Mouse (Mus musculus) large intestine, adult 2 months (tissue): Measurements from ENCODE around the gene Tinagl1. TPM values are rescaled to one million over a fixed set of nuclear protein-coding genes. Genes with fewer than 3 reads are reported as not detected.

Source experiments
- DNase-seq: peaks from one replicate; pipeline ENCODE4 v3.0.0-alpha.2; 2012; ENCODE audit warnings: low read depth, low spot score
- whole genome bisulfite sequencing: fragments of 180-500 bp; shearing (Covaris S2); methylation state at CpG from one replicate; pipeline ENCODE4 v1.1.7; 2018; 5-methylcytosine and 5-hydroxymethylcytosine counted together
- polyA plus RNA-seq: library from polyadenylated mRNA; depleted of rRNA; stranded (reverse); fragments of >200 nt; gene quantifications from 2 replicates; pipeline ENCODE4 v1.2.3, GENCODE M21; 2012

The Tinagl1 gene
- polyA plus RNA-seq, 1 experiment: 85.1 TPM

- 84% methylated on average over 7 of the region's 7 CpGs for WGBS
- no peak for DNase-seq
Observed at GRCm38 (mm10) chr4:130180909-130181602, 6.1 kb upstream of the Tinagl1 start.

GRCm38 (mm10) chr4:130179876-130180275, 5.0 kb upstream of the Tinagl1 start:
- no peak for DNase-seq
- WGBS: 41% methylated on average over 3 of the region's 3 CpGs

GRCm38 (mm10) chr4:130177536-130177935, 2.6 kb upstream of the Tinagl1 start:
- no peak for DNase-seq
- 50% methylated on average over 7 of the region's 7 CpGs for WGBS

- WGBS: 24% methylated on average over 4 of the region's 4 CpGs
- DNase-seq: no peak
Observed at GRCm38 (mm10) chr4:130177087-130177486, 2.2 kb upstream of the Tinagl1 start.

- WGBS: 44% methylated on average over 5 of the region's 5 CpGs
- DNase-seq: no peak
Observed at GRCm38 (mm10) chr4:130176156-130176720, 1.3 kb upstream of the Tinagl1 start.

GRCm38 (mm10) chr4:130174335-130175031, 439 bp downstream of the Tinagl1 start:
- no peak for DNase-seq
- WGBS: 3% methylated on average over 25 of the region's 25 CpGs

GRCm38 (mm10) chr4:130173911-130174311, 1.0 kb downstream of the Tinagl1 start:
- no peak for DNase-seq

GRCm38 (mm10) chr4:130173060-130173822, 1.7 kb downstream of the Tinagl1 start:
- DNase-seq: no peak
- WGBS: 47% methylated on average over 11 of the region's 11 CpGs

More at GRCm38 (mm10) chr4:130173911-130174311, 1.0 kb downstream of the Tinagl1 start:
- WGBS: 26% methylated on average over 19 of the region's 19 CpGs

GRCm38 (mm10) chr4:130171951-130172765, 2.8 kb downstream of the Tinagl1 start:
- DNase-seq: no peak
- WGBS: 36% methylated on average over 11 of the region's 11 CpGs

GRCm38 (mm10) chr4:130170362-130170761, 4.6 kb downstream of the Tinagl1 start:
- 80% methylated on average over 4 of the region's 4 CpGs for WGBS
- DNase-seq: no peak

GRCm38 (mm10) chr4:130169411-130169971, 5.4 kb downstream of the Tinagl1 start:
- WGBS: 67% methylated on average over 16 of the region's 16 CpGs
- DNase-seq: no peak

GRCm38 (mm10) chr4:130168280-130169183, 6.4 kb downstream of the Tinagl1 start:
- DNase-seq: no peak
- 20% methylated on average over 16 of the region's 16 CpGs for WGBS

- no peak for DNase-seq
- WGBS: 23% methylated on average over 9 of the region's 9 CpGs
Observed at GRCm38 (mm10) chr4:130167814-130168213, 7.1 kb downstream of the Tinagl1 start.

- WGBS: 62% methylated on average over 22 of the region's 22 CpGs
- DNase-seq: no peak
Observed at GRCm38 (mm10) chr4:130167321-130167720, 7.6 kb downstream of the Tinagl1 start.

GRCm38 (mm10) chr4:130166592-130166991, 8.3 kb downstream of the Tinagl1 start:
- no peak for DNase-seq
- WGBS: 84% methylated on average over 8 of the region's 8 CpGs

- no peak for DNase-seq
- 90% methylated on average over 18 of the region's 18 CpGs for WGBS
Observed at GRCm38 (mm10) chr4:130166061-130166460, 8.9 kb downstream of the Tinagl1 start.

GRCm38 (mm10) chr4:130164121-130164520, 10.8 kb downstream of the Tinagl1 start:
- WGBS: 87% methylated on average over 6 of the region's 6 CpGs
- no peak for DNase-seq

GRCm38 (mm10) chr4:130163391-130163861, 11.5 kb downstream of the Tinagl1 start:
- WGBS: 44% methylated on average over 20 of the region's 20 CpGs
- DNase-seq: no peak
